Mouse (Mus musculus): ENCODE results near the gene Rcor3. TPM values are rescaled to one million over a fixed set of nuclear protein-coding genes. Genes with fewer than 3 reads are reported as not detected.

The Rcor3 gene
- polyA plus RNA-seq, 1 experiment = 38.0 TPM

DNA sequence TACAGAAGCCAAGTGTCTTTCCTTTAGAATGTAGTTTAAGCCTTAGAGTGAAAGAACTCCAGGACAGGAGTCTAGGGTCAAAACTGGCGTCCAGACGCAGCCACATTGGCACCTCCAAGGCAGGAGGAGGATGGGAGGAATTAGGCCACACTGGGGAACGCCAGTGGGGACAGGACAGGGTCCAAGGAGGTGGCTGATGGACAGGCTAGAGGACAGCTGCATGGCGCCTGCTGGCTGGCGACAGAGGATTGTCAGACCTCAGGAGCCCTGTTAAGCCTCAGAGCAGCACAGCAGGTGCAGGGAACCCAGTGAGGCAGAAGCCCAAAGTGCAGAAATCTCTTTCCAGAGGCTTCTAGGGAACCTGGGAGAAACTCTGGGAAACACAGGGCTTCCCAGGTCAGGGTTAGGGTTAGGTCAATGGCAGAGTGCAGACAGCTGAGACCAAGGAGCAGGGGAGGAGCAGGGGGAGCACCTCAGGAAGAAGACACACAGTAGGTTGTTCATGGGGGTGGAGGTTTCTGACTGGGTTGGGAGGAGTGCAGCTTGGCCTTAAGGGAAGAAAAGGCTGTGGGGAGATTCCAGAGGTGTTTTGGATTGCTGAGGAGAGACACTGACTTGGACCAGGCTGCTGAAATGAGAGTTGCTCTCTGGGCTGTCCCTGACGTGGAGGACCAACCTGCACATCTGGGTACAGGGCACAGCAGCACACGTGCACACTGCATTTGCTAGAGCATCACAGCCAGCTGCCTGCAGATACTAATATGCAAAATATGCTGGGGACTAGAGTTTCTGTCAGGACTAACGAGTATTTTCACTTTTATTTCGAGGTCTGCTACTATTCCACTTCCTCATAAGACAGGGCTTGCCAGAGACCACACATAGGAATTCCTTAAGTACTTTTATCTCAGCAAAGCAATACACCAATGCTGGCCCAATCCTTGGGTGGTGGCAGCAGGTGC lies 48.4 kb downstream of the Rcor3 start:
- TF ChIP-seq CTCF (IDR thresholded peaks at IDR 0.05; ENCODE audit: extremely low read depth, insufficient read length, insufficient replicate concordance, low read depth, low read length) (no peak), POLR2A (IDR thresholded peaks at IDR 0.05; ENCODE audit: low read depth, low read length) (no peak)
- Histone ChIP-seq H3K4me3 (ENCODE audit: low read depth, low read length) (no peak overlapping the region), H3K27me3 (ENCODE audit: control insufficient read depth, insufficient read depth, low read length) (no peaks in the 10 kb centered on the region), H3K4me1 (ENCODE audit: control insufficient read depth, insufficient read depth, insufficient read length, low read length) (peaks cover 14% of the 10 kb centered on the region), H3K36me3 (ENCODE audit: control insufficient read depth, insufficient read depth, low read length) (no peaks in the 10 kb centered on the region), H3K27ac (ENCODE audit: insufficient read depth, low read depth, low read length) (no peak overlapping the region)
- 67% methylated on average over 9 of the region's 9 CpGs for WGBS

DNA sequence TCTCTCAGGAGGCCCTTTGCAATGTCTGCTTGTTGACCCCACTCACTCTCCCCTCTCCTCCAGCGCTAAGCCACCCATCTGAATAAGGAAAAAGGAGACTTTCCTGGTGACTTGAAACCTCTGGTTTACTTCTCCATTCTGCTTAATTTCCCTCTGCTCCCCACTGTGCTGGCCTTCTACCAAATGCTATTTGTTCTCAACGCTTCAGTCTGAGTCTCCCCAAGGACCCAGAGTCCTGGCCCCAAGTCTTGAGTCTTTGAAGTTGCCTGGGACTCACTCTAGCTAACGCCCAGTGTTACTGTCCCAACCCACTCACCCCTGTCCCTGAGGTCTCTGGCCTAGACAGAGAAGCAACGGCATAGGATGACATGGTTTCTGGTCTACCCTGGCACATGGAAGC lies 49.9 kb downstream of the Rcor3 start:
- Histone ChIP-seq H3K4me1 (ENCODE audit: control insufficient read depth, insufficient read depth, insufficient read length, low read length) (peaks cover 14% of the 10 kb centered on the region), H3K27ac (ENCODE audit: insufficient read depth, low read depth, low read length) (no peak overlapping the region), H3K4me3 (ENCODE audit: low read depth, low read length) (no peak overlapping the region), H3K36me3 (ENCODE audit: control insufficient read depth, insufficient read depth, low read length) (no peaks in the 10 kb centered on the region), H3K27me3 (ENCODE audit: control insufficient read depth, insufficient read depth, low read length) (no peaks in the 10 kb centered on the region)
- WGBS = 82% methylated on average over 4 of the region's 4 CpGs
- TF ChIP-seq CTCF (IDR thresholded peaks at IDR 0.05; ENCODE audit: extremely low read depth, insufficient read length, insufficient replicate concordance, low read depth, low read length) (no peak), POLR2A (IDR thresholded peaks at IDR 0.05; ENCODE audit: low read depth, low read length) (no peak)

DNA sequence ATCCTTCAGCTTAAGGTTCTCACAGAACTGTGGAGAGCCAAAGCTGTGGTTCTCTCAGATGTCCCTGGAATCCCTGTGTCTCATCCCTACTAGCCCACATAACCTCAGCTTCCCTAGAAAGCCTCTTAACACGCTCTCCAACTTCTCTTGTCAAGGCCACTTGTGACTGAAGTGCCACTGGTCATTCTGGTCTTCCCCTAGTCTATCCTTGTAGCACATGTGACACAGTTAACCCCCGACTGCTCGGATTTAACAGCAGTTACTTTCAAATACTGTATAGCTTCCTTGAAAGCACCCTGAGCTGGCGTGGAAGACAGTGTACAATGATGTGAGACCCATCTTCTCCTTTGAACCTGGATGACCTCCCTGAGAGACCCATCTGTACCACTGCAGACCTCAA lies 50.8 kb downstream of the Rcor3 start:
- Histone ChIP-seq H3K27ac (ENCODE audit: insufficient read depth, low read depth, low read length) (no peak overlapping the region), H3K36me3 (ENCODE audit: control insufficient read depth, insufficient read depth, low read length) (no peaks in the 10 kb centered on the region), H3K27me3 (ENCODE audit: control insufficient read depth, insufficient read depth, low read length) (no peaks in the 10 kb centered on the region), H3K4me3 (ENCODE audit: low read depth, low read length) (no peak overlapping the region), H3K4me1 (ENCODE audit: control insufficient read depth, insufficient read depth, insufficient read length, low read length) (peaks cover 16% of the 10 kb centered on the region)
- 65% methylated on average over 4 of the region's 4 CpGs for WGBS
- TF ChIP-seq CTCF (IDR thresholded peaks at IDR 0.05; ENCODE audit: extremely low read depth, insufficient read length, insufficient replicate concordance, low read depth, low read length) = no peak
- TF ChIP-seq POLR2A (IDR thresholded peaks at IDR 0.05; ENCODE audit: low read depth, low read length) = no peak

DNA sequence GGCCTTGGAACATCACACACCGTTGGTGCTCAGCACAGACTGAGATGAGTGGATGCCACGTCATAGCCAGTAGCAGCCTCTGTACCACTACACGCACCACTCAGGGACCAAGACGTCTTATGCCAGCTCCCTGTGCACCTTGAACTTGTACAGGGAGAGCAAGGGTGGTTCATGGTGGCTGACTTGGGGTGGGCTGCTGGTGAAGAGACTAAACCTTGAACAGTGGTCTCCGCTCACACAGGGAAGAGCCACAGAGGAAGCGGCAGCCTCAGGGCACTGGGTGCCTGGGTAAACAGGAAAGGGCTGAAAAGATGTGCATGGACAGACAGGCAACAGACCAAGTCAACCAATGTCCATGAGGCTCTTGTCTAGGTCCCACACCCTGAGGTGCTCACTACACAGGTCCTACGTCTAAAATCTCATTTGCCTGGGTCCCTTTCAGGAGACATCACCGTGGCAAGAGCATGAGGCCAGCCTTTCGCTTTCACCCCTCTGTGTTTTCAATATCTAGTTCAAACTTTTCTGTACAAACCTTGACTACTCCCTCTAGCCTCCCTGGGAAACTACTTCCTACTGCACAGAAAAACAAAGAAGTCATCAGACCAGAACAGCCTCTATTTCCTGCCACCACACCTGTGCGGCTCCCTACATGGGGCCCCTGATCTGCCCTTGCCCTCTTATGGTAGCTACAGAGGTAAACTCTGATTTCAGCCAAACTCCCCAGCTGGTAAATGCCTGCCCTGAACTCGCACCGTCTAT lies 51.4 kb downstream of the Rcor3 start:
- Histone ChIP-seq H3K27ac (ENCODE audit: insufficient read depth, low read depth, low read length) (peak overlapping the region; percentile 49), H3K27me3 (ENCODE audit: control insufficient read depth, insufficient read depth, low read length) (no peaks in the 10 kb centered on the region), H3K36me3 (ENCODE audit: control insufficient read depth, insufficient read depth, low read length) (no peaks in the 10 kb centered on the region), H3K4me3 (ENCODE audit: low read depth, low read length) (peak overlapping the region; percentile 4; the same call in 1 of the 2 replicates), H3K4me1 (ENCODE audit: control insufficient read depth, insufficient read depth, insufficient read length, low read length) (peaks cover 16% of the 10 kb centered on the region)
- TF ChIP-seq POLR2A (IDR thresholded peaks at IDR 0.05; ENCODE audit: low read depth, low read length) (no peak), CTCF (IDR thresholded peaks at IDR 0.05; ENCODE audit: extremely low read depth, insufficient read length, insufficient replicate concordance, low read depth, low read length) (peak; percentile 6; the same call in 1 of the 2 replicates)
- WGBS = 58% methylated on average over 12 of the region's 12 CpGs

DNA sequence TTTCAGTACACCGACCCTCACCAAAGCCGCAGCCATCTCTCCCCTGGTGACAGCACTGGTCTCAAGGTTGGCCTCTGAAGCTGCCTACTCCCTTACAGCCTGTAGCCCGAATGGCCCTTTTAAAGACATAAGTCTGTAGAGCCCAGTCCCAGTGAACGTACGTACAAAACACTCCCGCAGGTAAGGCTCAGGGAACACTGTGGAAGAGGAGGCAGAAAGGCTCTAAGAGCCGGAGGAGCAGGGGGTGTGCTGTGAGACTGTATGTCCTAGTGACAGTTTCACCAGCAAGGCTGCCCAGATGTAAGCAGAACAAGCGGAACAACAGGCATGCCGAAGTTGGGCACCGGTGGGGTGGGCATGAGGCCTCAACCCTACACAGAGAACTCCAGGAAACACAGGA lies 52.6 kb downstream of the Rcor3 start:
- 96% methylated on average over 10 of the region's 10 CpGs for WGBS
- Histone ChIP-seq H3K27me3 (ENCODE audit: control insufficient read depth, insufficient read depth, low read length) (no peaks in the 10 kb centered on the region), H3K4me1 (ENCODE audit: control insufficient read depth, insufficient read depth, insufficient read length, low read length) (peaks cover 14% of the 10 kb centered on the region), H3K36me3 (ENCODE audit: control insufficient read depth, insufficient read depth, low read length) (no peaks in the 10 kb centered on the region), H3K4me3 (ENCODE audit: low read depth, low read length) (no peak overlapping the region), H3K27ac (ENCODE audit: insufficient read depth, low read depth, low read length) (no peak overlapping the region)
- TF ChIP-seq POLR2A (IDR thresholded peaks at IDR 0.05; ENCODE audit: low read depth, low read length) (no peak), CTCF (IDR thresholded peaks at IDR 0.05; ENCODE audit: extremely low read depth, insufficient read length, insufficient replicate concordance, low read depth, low read length) (no peak)

DNA sequence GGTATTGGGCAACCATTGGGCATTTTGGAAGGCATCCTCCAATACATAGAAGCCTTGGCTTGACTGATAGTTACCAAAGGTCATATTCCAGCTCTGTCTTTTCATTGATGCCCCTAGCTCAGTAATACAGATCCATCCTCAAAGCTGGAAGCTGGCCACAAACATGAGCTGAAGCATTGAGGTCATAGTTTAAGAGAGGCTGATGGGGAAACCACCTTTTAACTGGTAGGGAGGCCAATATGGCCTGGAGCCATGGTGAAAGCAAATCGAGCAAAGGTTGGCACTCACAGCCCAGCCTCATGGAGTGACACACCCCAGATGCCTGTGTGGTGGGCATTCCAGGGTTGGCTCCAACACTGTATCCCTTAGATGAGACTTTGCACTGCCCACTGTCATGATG lies 55.2 kb downstream of the Rcor3 start:
- H3K4me1 ChIP-seq (ENCODE audit: control insufficient read depth, insufficient read depth, insufficient read length, low read length) = peaks cover 24% of the 10 kb centered on the region
- H3K27ac ChIP-seq (ENCODE audit: insufficient read depth, low read depth, low read length) = no peak overlapping the region

DNA sequence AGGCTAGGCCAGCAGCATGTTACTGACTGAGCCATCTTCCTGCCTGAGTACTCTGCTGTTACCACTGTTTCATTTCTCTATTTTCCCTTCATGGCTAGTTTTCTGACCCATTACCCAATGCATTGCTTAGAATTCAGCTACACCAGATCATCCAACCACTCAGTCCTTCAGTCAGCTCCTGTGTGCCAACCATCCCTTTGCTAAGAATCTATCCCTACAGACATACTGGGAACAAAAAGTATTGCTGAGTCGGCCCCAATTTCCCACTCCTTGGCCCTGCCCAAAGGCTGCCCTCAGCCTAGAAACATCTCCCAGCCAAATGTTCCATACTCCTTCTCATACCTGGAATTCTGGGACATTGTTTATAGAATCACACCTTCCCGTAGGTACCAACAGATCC lies 56.7 kb downstream of the Rcor3 start:
- H3K36me3 ChIP-seq (ENCODE audit: control insufficient read depth, insufficient read depth, low read length) = no peaks in the 10 kb centered on the region
- H3K4me3 ChIP-seq (ENCODE audit: low read depth, low read length) = no peak overlapping the region
- H3K27ac ChIP-seq (ENCODE audit: insufficient read depth, low read depth, low read length) = no peak overlapping the region
- TF ChIP-seq POLR2A (IDR thresholded peaks at IDR 0.05; ENCODE audit: low read depth, low read length) = no peak
- TF ChIP-seq CTCF (IDR thresholded peaks at IDR 0.05; ENCODE audit: extremely low read depth, insufficient read length, insufficient replicate concordance, low read depth, low read length) = no peak
- H3K27me3 ChIP-seq (ENCODE audit: control insufficient read depth, insufficient read depth, low read length) = no peaks in the 10 kb centered on the region
- 92% methylated on average over 2 of the region's 2 CpGs for WGBS
- peaks cover 27% of the 10 kb centered on the region for H3K4me1 ChIP-seq (ENCODE audit: control insufficient read depth, insufficient read depth, insufficient read length, low read length)

More for the DNA sequence above, 55.2 kb downstream of the Rcor3 start:
- Histone ChIP-seq H3K4me3 (ENCODE audit: low read depth, low read length) (no peak overlapping the region), H3K27me3 (ENCODE audit: control insufficient read depth, insufficient read depth, low read length) (no peaks in the 10 kb centered on the region), H3K36me3 (ENCODE audit: control insufficient read depth, insufficient read depth, low read length) (no peaks in the 10 kb centered on the region)
- WGBS = 21% methylated on average over 1 of the region's 1 CpGs
- no peak for TF ChIP-seq POLR2A (IDR thresholded peaks at IDR 0.05; ENCODE audit: low read depth, low read length)
- no peak for TF ChIP-seq CTCF (IDR thresholded peaks at IDR 0.05; ENCODE audit: extremely low read depth, insufficient read length, insufficient replicate concordance, low read depth, low read length)
